Mouse (Mus musculus): ENCODE data around the gene Mrpl2.

Gene Mrpl2

GRCm38 (mm10) chr17:46645561-46646321 lies at the start of gene Mrpl2, which contains the start of gene Klc4:
TSS of gene Mrpl2 (plus strand) at chr17:46646229.
TSS of gene Klc4 (minus strand) at chr17:46646022.
- DNase-seq (ENCODE audit: low spot score in 2 of 2): peak; percentile 99 to 100

GRCm38 (mm10) chr17:46597956-46598355 lies 48.1 kb upstream of the Mrpl2 start:
- DNase-seq (ENCODE audit: low spot score in 2 of 2): no peak

- no peak for DNase-seq (ENCODE audit: low spot score in 2 of 2)
These were observed 47.1 kb upstream of the Mrpl2 start for GRCm38 (mm10) chr17:46598963-46599362.

GRCm38 (mm10) chr17:46600569-46600968 lies 45.5 kb upstream of the Mrpl2 start:
- DNase-seq (ENCODE audit: low spot score in 2 of 2): no peak

GRCm38 (mm10) chr17:46602212-46602611 lies 43.8 kb upstream of the Mrpl2 start:
- no peak for DNase-seq (ENCODE audit: low spot score in 2 of 2)

- no peak for DNase-seq (ENCODE audit: low spot score in 2 of 2)
These were observed 42.8 kb upstream of the Mrpl2 start for GRCm38 (mm10) chr17:46603229-46603628.

GRCm38 (mm10) chr17:46605126-46605525 lies 40.9 kb upstream of the Mrpl2 start:
- DNase-seq (ENCODE audit: low spot score in 2 of 2): no peak

- DNase-seq (ENCODE audit: low spot score in 2 of 2): no peak
These were observed 40.0 kb upstream of the Mrpl2 start for GRCm38 (mm10) chr17:46605987-46606386.

- no peak for DNase-seq (ENCODE audit: low spot score in 2 of 2)
These were observed 36.1 kb upstream of the Mrpl2 start for GRCm38 (mm10) chr17:46609721-46610514.

GRCm38 (mm10) chr17:46611316-46611715 lies 34.7 kb upstream of the Mrpl2 start:
- no peak for DNase-seq (ENCODE audit: low spot score in 2 of 2)

GRCm38 (mm10) chr17:46612189-46612588 lies 33.8 kb upstream of the Mrpl2 start:
- no peak for DNase-seq (ENCODE audit: low spot score in 2 of 2)

- DNase-seq (ENCODE audit: low spot score in 2 of 2): no peak
These were observed 33.2 kb upstream of the Mrpl2 start for GRCm38 (mm10) chr17:46612820-46613219.

GRCm38 (mm10) chr17:46613229-46613628 lies 32.8 kb upstream of the Mrpl2 start:
- no peak for DNase-seq (ENCODE audit: low spot score in 2 of 2)

- DNase-seq (ENCODE audit: low spot score in 2 of 2): no peak
These were observed 28.2 kb upstream of the Mrpl2 start for GRCm38 (mm10) chr17:46617799-46618198.

- DNase-seq (ENCODE audit: low spot score in 2 of 2): no peak
These were observed 27.6 kb upstream of the Mrpl2 start for GRCm38 (mm10) chr17:46618394-46618768.

GRCm38 (mm10) chr17:46618769-46619682 lies 27.0 kb upstream of the Mrpl2 start:
- DNase-seq (ENCODE audit: low spot score in 2 of 2): no peak

GRCm38 (mm10) chr17:46619683-46620357 lies 26.2 kb upstream of the Mrpl2 start:
- DNase-seq (ENCODE audit: low spot score in 2 of 2): no peak

- DNase-seq (ENCODE audit: low spot score in 2 of 2): peak in 1 of 2 experiments; percentile 42
These were observed 24.7 kb upstream of the Mrpl2 start for GRCm38 (mm10) chr17:46621324-46621723.

GRCm38 (mm10) chr17:46622269-46622668 lies 23.8 kb upstream of the Mrpl2 start:
- no peak for DNase-seq (ENCODE audit: low spot score in 2 of 2)

- DNase-seq (ENCODE audit: low spot score in 2 of 2): no peak
These were observed 22.0 kb upstream of the Mrpl2 start for GRCm38 (mm10) chr17:46623819-46624557.

- no peak for DNase-seq (ENCODE audit: low spot score in 2 of 2)
These were observed 21.4 kb upstream of the Mrpl2 start for GRCm38 (mm10) chr17:46624598-46624997.

All from cerebellum, postnatal 4 days (tissue).